Mouse (Mus musculus) olfactory bulb, adult 2 months (tissue): ENCODE data around the gene Phtf2.

Source experiments
- CTCF ChIP-seq: fragments of 200-500 bp; IDR thresholded peaks from 2 replicates; pipeline ENCODE4 v1.5.1; 2012; ENCODE audit warnings: low read depth, mild to moderate bottlenecking, low read length, moderate library complexity; ENCODE audit not compliant: insufficient read depth
- POLR2A ChIP-seq: fragments of 200-500 bp; IDR thresholded peaks from 2 replicates; pipeline ENCODE4 v1.6.1; 2012; ENCODE audit warnings: mild to moderate bottlenecking, low read depth, low read length, moderate library complexity; ENCODE audit not compliant: insufficient read depth

DNA sequence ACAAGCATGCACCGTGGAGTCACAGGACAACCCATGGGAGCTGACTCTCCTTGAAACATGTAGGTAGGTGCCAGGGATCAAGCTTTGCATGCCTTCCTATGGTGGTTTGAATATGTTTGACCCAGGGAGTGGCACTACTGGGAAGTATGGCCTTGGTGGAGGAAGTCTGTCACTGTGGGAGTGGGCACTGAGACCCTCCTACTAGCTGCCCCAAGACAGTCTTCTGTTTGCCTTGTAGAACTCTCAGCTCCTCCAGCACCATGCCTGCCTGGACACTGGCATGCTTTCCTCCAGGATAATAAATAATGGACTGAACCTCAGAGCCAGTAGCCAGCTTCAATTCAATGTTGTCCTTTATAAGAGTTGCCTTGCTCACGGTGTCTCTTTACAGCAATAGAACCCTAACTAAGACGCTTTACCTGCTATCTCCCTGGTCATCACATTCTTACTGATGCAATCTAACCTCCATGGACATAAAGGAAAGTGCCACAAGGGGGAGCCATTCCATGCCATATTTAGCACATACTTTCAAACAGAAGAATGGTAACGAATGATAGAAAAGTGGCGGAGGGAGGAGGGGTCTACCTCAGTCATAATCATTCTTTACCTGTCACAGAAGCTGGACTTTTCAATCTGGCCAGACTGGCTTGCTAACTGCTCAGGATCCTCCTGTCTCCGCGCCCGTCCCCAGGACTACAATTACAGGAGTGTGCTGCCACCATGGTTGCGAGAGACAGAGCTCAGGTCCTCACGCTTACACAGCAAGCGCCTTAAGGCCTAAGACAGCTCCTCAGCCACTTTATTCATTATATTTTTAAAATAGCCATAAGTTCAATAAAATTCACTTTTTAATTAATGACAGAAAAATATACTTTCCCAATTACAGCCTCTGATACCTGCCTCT, 31.7 kb upstream of the Phtf2 start:
- TF ChIP-seq CTCF = no peak
- TF ChIP-seq POLR2A = no peak
